Mouse (Mus musculus) intestine, embryonic 15.5 days (tissue): ENCODE data around the gene Ccdc151. TPM values are rescaled to one million over a fixed set of nuclear protein-coding genes. Genes with fewer than 3 reads are reported as not detected.
A peak's percentile ranks its signal among the peaks of the same experiment; 100 is the strongest.

ENCODE experiments used
- ATAC-seq: fragments of 200-750 bp; cut with Nextera tagmentation; 2 replicates; pipeline ENCODE4 v1.8.0; 2017; ENCODE audit warnings: moderate TSS enrichment, moderate library complexity
- H3K27ac ChIP-seq: fragments of 300-500 bp; sonication (generic); 2 replicates; pipeline ENCODE4 v1.5.1; 2015; ENCODE audit warnings: mild to moderate bottlenecking, inconsistent platforms
- H3K27me3 ChIP-seq: fragments of 300-500 bp; sonication (generic); replicated peaks from 2 replicates; pipeline ENCODE4 v1.6.1; 2015; ENCODE audit warnings: inconsistent platforms
- H3K36me3 ChIP-seq: fragments of 300-500 bp; sonication (generic); 2 replicates; pipeline ENCODE4 v1.6.1; 2015; ENCODE audit warnings: inconsistent platforms
- H3K4me1 ChIP-seq: fragments of 300-500 bp; sonication (generic); replicated peaks from 2 replicates; pipeline ENCODE4 v1.6.1; 2015; ENCODE audit warnings: inconsistent platforms
- H3K4me2 ChIP-seq: fragments of 300-500 bp; sonication (generic); replicated peaks from 2 replicates; pipeline ENCODE4 v1.6.1; 2015; ENCODE audit warnings: mild to moderate bottlenecking, inconsistent platforms
- H3K4me3 ChIP-seq: fragments of 300-500 bp; sonication (generic); replicated peaks from 2 replicates; pipeline ENCODE4 v1.5.1; 2015; ENCODE audit warnings: inconsistent platforms
- H3K9ac ChIP-seq: fragments of 300-500 bp; sonication (generic); 2 replicates; pipeline ENCODE4 v1.6.1; 2015; ENCODE audit warnings: inconsistent platforms
- H3K9me3 ChIP-seq: fragments of 300-500 bp; sonication (generic); 2 replicates; pipeline ENCODE4 v1.6.1; 2016; ENCODE audit warnings: inconsistent platforms
- WGBS: fragments of 180-500 bp; shearing (Covaris S2); methylation state at CpG from one replicate; pipeline ENCODE4 v1.1.7; 2015; 5-methylcytosine and 5-hydroxymethylcytosine counted together
- polyA plus RNA-seq: library from polyadenylated mRNA; unstranded; fragments of >200 nt; fragmentation: Nextera tagmentation; extraction: Ambion mirVana; gene quantifications from 2 replicates; pipeline ENCODE4 v1.2.1, GENCODE M21; 2015

The Ccdc151 gene
- polyA plus RNA-seq, 1 experiment from 2014 or later = 0.50 TPM

DNA sequence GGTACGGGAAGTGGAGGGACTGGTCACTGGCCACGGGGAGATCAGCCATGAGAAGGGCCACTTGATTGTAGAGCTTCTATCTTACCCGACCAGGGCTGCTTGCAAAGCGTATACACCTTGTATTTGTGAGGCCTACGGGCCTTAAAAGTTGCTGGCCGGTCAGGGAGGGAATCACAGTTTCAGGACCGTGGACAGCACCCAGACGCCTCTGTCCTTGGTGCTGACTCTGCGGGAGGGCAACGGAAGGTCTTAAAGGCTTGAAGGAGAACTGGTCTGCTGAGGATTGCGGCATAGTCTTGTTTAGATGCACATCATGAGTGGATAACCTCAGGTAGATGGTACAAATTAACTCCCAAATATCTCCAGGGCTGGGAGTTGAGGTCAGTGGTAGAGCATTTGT lies 52.1 kb downstream of the Ccdc151 start:
- WGBS = 16% methylated on average over 11 of the region's 11 CpGs

DNA sequence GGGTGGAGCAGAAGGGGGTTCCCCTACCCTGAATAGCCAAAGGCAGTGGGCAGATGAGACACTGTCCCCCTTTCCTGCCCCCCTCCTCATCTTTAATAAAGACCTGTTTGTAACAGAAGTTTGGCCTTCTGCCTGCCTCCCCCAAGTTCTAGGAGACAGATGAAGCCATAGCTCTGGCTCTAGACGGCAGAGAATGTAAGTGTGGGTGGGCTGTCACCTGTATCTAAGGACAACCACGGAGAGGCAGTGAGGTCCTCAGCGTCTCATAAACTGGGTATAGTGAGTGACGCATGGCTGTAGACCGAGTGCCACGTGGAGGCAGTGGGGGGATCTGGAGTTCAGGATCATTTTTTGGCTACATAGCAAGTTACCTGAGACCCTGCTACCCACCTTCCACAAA lies 53.6 kb downstream of the Ccdc151 start:
- Histone ChIP-seq H3K27me3 (peaks cover 15% of the 10 kb centered on the region), H3K9ac (no peak overlapping the region), H3K4me1 (0 out of 2 replicates have a peak, but pooled peaks cover 4% of the 10 kb centered on the region), H3K27ac (no peak overlapping the region), H3K4me3 (no peak overlapping the region), H3K9me3 (no peaks in the 10 kb centered on the region), H3K4me2 (no peak overlapping the region), H3K36me3 (no peaks in the 10 kb centered on the region)
- ATAC-seq = no peak
- 61% methylated on average over 6 of the region's 6 CpGs for WGBS

More for the DNA sequence above, 52.1 kb downstream of the Ccdc151 start:
- Histone ChIP-seq H3K4me2 (no peak overlapping the region), H3K27me3 (peaks cover 10% of the 10 kb centered on the region; the same call in 1 of the 2 replicates), H3K4me1 (0 out of 2 replicates have a peak, but pooled peaks cover 4% of the 10 kb centered on the region), H3K27ac (no peak overlapping the region), H3K9ac (no peak overlapping the region), H3K36me3 (no peaks in the 10 kb centered on the region), H3K9me3 (no peaks in the 10 kb centered on the region), H3K4me3 (no peak overlapping the region)
- ATAC-seq = no peak

DNA sequence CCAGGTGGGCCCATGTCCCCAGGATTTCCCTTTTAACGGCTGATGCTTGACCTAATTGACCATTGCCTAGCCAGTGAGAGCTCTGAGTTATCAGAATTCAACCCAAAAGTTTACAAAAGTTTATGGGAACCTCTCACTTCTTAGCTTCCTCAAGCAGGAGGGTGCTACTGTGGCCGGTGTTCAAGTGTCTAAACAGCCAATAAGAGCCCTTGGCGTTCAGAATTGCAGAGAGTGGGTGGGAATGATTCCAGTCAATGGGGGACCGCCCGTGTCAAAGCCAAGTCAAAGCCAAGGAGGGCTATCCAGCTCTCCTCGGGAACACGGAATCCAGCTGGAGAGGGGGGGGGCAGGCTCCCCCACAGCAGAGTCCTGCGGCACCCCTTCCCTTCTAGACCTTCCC lies 54.3 kb downstream of the Ccdc151 start:
- peaks cover 20% of the 10 kb centered on the region for H3K27me3 ChIP-seq

DNA sequence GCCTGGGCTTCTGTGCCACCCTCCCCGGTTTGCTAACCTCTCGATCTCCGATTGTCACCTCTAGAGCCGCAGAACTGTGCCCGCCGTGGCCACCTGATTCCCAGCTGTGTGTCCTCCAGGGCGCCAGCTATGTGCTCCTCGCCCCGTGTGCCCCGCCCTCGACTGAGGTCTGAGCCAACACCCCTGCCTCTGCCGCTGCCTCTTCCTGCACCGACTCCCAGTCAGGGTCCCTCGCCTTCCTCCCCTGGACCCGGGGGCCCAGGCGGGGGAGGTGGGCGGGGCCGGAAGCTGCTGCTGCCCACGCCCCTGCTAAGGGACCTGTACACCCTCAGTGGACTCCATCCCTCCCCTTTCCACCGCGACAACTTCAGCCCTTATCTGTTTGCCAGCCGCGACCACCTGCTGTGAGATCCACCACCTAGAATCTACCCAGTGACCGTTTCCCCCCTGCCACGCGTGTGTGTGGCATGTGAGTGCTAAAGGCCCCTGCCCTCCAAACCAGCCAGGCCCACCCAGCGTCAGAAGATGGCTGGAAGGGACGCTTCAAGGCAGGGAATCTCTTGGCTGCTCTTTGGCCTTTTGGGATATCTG lies 54.8 kb downstream of the Ccdc151 start:
- peak; percentile 51 for ATAC-seq
- Histone ChIP-seq H3K4me3 (0 out of 2 replicates have a peak overlapping the region, but pooled peaks have one; percentile 2), H3K4me2 (peak overlapping the region; percentile 31), H3K4me1 (0 out of 2 replicates have a peak, but pooled peaks cover 4% of the 10 kb centered on the region), H3K27ac (no peak overlapping the region), H3K36me3 (no peaks in the 10 kb centered on the region), H3K9me3 (no peaks in the 10 kb centered on the region), H3K27me3 (peaks cover 20% of the 10 kb centered on the region), H3K9ac (no peak overlapping the region)
- WGBS = 7% methylated on average over 28 of the region's 28 CpGs

More for the DNA sequence above, 54.3 kb downstream of the Ccdc151 start:
- WGBS = 56% methylated on average over 8 of the region's 8 CpGs
- H3K4me1 ChIP-seq = 0 out of 2 replicates have a peak, but pooled peaks cover 4% of the 10 kb centered on the region
- H3K27ac ChIP-seq = no peak overlapping the region
- no peak overlapping the region for H3K9ac ChIP-seq
- no peak overlapping the region for H3K4me2 ChIP-seq
- H3K9me3 ChIP-seq = no peaks in the 10 kb centered on the region
- ATAC-seq = no peak
- no peaks in the 10 kb centered on the region for H3K36me3 ChIP-seq
- H3K4me3 ChIP-seq = no peak overlapping the region

DNA sequence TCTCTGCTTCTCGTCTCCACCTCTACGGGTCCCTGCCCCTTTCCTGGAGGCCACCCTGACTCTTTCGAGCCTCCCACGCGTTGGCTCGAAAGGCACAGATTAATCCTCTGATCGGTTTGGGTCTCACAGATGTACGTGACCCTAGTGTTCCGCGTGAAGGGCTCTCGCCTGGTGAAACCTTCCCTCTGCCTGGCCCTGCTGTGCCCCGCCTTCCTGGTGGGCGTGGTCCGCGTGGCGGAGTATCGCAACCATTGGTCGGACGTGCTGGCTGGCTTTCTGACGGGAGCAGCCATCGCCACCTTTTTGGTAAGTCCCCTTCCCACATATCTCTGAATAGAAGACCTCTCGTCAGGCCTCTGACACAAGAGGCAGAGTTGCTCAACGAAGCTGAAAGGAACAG lies 58.2 kb downstream of the Ccdc151 start:
- Histone ChIP-seq H3K36me3 (no peaks in the 10 kb centered on the region), H3K27ac (no peak overlapping the region), H3K9ac (no peak overlapping the region), H3K4me1 (0 out of 2 replicates have a peak, but pooled peaks cover 4% of the 10 kb centered on the region), H3K27me3 (peaks cover 20% of the 10 kb centered on the region), H3K4me3 (no peak overlapping the region), H3K9me3 (no peaks in the 10 kb centered on the region), H3K4me2 (peak overlapping the region; percentile 30; the same call in 1 of the 2 replicates)
- WGBS = 15% methylated on average over 23 of the region's 23 CpGs
- ATAC-seq = peak; percentile 45; the same call in 1 of the 2 replicates

DNA sequence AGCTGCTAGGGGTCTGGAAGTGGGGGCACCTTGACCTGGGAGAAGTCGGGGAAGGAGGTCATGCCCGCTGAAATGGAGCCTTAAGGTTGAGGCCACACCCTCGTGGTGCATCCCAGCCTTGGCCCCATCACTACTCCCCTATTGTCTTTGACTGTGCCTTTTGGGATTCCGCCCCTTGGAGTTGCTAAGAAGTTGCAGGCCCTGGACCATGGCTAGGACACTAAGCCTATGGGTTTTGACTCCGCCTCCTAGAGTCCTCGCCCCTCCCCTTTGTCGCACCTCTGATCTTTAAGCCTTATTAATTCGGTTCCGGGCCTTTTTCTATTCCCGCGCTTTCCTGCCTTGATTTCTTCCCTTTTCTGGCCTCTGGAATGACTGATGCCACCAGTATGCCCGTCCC lies 58.8 kb downstream of the Ccdc151 start:
- Histone ChIP-seq H3K27me3 (peaks cover 20% of the 10 kb centered on the region), H3K9me3 (no peaks in the 10 kb centered on the region), H3K27ac (no peak overlapping the region), H3K4me2 (no peak overlapping the region), H3K36me3 (no peaks in the 10 kb centered on the region), H3K9ac (no peak overlapping the region), H3K4me3 (no peak overlapping the region), H3K4me1 (0 out of 2 replicates have a peak, but pooled peaks cover 4% of the 10 kb centered on the region)
- WGBS = 43% methylated on average over 12 of the region's 12 CpGs
- no peak for ATAC-seq

DNA sequence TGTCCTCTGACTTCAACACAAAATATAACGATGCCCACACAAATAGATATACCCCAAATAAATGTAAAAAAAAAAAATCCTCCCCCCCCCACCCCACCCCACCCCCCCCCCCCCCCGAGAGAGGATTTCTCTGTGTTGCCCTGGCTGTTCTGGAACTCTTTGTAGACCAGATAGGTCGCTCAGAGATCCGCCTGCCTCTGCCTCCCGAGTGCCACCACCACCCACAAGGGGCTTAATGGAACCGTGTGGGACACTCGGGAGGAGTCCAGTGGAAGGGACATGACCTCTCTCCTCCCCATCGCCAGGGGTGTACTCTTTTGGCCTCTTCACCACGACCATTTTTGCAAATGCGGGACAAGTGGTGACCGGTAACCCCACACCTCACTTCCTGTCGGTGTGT lies 59.4 kb downstream of the Ccdc151 start:
- no peak for ATAC-seq

More for the DNA sequence above, 59.4 kb downstream of the Ccdc151 start:
- WGBS = 75% methylated on average over 12 of the region's 12 CpGs
- Histone ChIP-seq H3K27ac (no peak overlapping the region), H3K9ac (no peak overlapping the region), H3K4me2 (no peak overlapping the region), H3K27me3 (peaks cover 16% of the 10 kb centered on the region), H3K4me1 (0 out of 2 replicates have a peak, but pooled peaks cover 4% of the 10 kb centered on the region), H3K4me3 (no peak overlapping the region), H3K9me3 (no peaks in the 10 kb centered on the region), H3K36me3 (no peaks in the 10 kb centered on the region)

Other genes with a start within 250 kb of the Ccdc151 start
- 94.2 and 107 TPM in 2 replicates for gene Spc24, start 242.3 kb downstream of the Ccdc151 start, polyA plus RNA-seq
- gene Kank2, start 203.9 kb downstream of the Ccdc151 start, polyA plus RNA-seq = 16.3 and 16.7 TPM in 2 replicates
- gene Angptl8, start 167.1 kb downstream of the Ccdc151 start, polyA plus RNA-seq = 8.2 and 12.0 TPM in 2 replicates
- gene Dock6, start 150.0 kb downstream of the Ccdc151 start, polyA plus RNA-seq = 26.9 and 30.7 TPM in 2 replicates
- gene Rab3d, start 84.4 kb downstream of the Ccdc151 start, polyA plus RNA-seq = 34.6 and 41.9 TPM in 2 replicates
- 3.1 and 4.2 TPM in 2 replicates for gene Ccdc159, start 75.2 kb downstream of the Ccdc151 start, polyA plus RNA-seq
- 71.7 and 81.7 TPM in 2 replicates for gene Tmem205, start 75.1 kb downstream of the Ccdc151 start, polyA plus RNA-seq
- 6.9 and 7.0 TPM in 2 replicates for gene Plppr2, start 65.6 kb downstream of the Ccdc151 start, polyA plus RNA-seq
- 5.2 and 5.7 TPM in 2 replicates for gene Swsap1, start 46.9 kb downstream of the Ccdc151 start, polyA plus RNA-seq
- 4.0 and 4.3 TPM in 2 replicates for gene Epor, start 39.1 kb downstream of the Ccdc151 start, polyA plus RNA-seq
- 1.6 and 1.7 TPM in 2 replicates for gene Rgl3, start 13.2 kb downstream of the Ccdc151 start, polyA plus RNA-seq
- 105 and 122 TPM in 2 replicates for gene Prkcsh, start 172 bp upstream of the Ccdc151 start, polyA plus RNA-seq
- 2.8 and 2.9 TPM in 2 replicates for gene Elavl3, start 49.4 kb upstream of the Ccdc151 start, polyA plus RNA-seq
- not detected in 2 replicates for gene Gm49318, start 68.6 kb upstream of the Ccdc151 start, polyA plus RNA-seq
- gene Zfp653, start 68.7 kb upstream of the Ccdc151 start, polyA plus RNA-seq = 9.7 and 10.6 TPM in 2 replicates
- gene Ecsit, start 82.8 kb upstream of the Ccdc151 start, polyA plus RNA-seq = 44.4 and 50.0 TPM in 2 replicates
- gene Cnn1, start 96.6 kb upstream of the Ccdc151 start, polyA plus RNA-seq = 281 and 303 TPM in 2 replicates
- 143 and 157 TPM in 2 replicates for gene Elof1, start 114.5 kb upstream of the Ccdc151 start, polyA plus RNA-seq
- gene Acp5, start 133.1 kb upstream of the Ccdc151 start, polyA plus RNA-seq = 39.0 and 49.8 TPM in 2 replicates
- 88.6 and 90.0 TPM in 2 replicates for gene Pigyl, start 154.2 kb upstream of the Ccdc151 start, polyA plus RNA-seq
- 0.29 and 0.90 TPM in 2 replicates for gene Zfp872, start 185.5 kb upstream of the Ccdc151 start, polyA plus RNA-seq
- gene Zfp809, start 223.1 kb upstream of the Ccdc151 start, polyA plus RNA-seq = 19.3 and 23.6 TPM in 2 replicates